Mouse (Mus musculus) heart, postnatal 0 days (tissue): ENCODE measurements around the gene Atg7. TPM values are rescaled to one million over a fixed set of nuclear protein-coding genes. Genes with fewer than 3 reads are reported as not detected.

Experiments used
- ATAC-seq: fragments of 200-750 bp; cut with Nextera tagmentation; 2 replicates; pipeline ENCODE4 v1.8.0; 2017; ENCODE audit warnings: low read depth, moderate number of reproducible peaks, moderate library complexity; ENCODE audit not compliant: insufficient read depth
- DNase-seq: peaks from one replicate; pipeline ENCODE4 v3.0.0-alpha.2; 2016; ENCODE audit warnings: low spot score
- H3K27ac ChIP-seq: fragments of 300-500 bp; sonication (generic); 2 replicates; pipeline ENCODE4 v1.5.1; 2014; ENCODE audit warnings: low read depth, mild to moderate bottlenecking
- H3K27me3 ChIP-seq: fragments of 300-500 bp; sonication (generic); 2 replicates; pipeline ENCODE4 v1.6.1; 2014; ENCODE audit warnings: low read length, mixed read lengths; ENCODE audit not compliant: control insufficient read depth, insufficient read depth
- H3K36me3 ChIP-seq: fragments of 300-500 bp; sonication (generic); replicated peaks from 2 replicates; pipeline ENCODE4 v1.6.1; 2014; ENCODE audit warnings: low read length, mixed read lengths; ENCODE audit not compliant: control insufficient read depth, insufficient read depth
- H3K4me1 ChIP-seq: fragments of 300-500 bp; sonication (generic); 2 replicates; pipeline ENCODE4 v1.6.1; 2014; ENCODE audit warnings: antibody characterized with exemption; ENCODE audit not compliant: control insufficient read depth, insufficient read depth
- H3K4me2 ChIP-seq: fragments of 300-500 bp; sonication (generic); 2 replicates; pipeline ENCODE4 v1.6.1; 2014; ENCODE audit warnings: low read depth, mild to moderate bottlenecking, low read length, moderate library complexity
- H3K4me3 ChIP-seq: fragments of 300-500 bp; sonication (generic); 2 replicates; pipeline ENCODE4 v1.5.1; 2014; ENCODE audit warnings: low read depth, low read length
- H3K9ac ChIP-seq: fragments of 300-500 bp; sonication (generic); replicated peaks from 2 replicates; pipeline ENCODE4 v1.6.1; 2014; ENCODE audit warnings: low read depth, low read length, mixed read lengths
- H3K9me3 ChIP-seq: fragments of 300-500 bp; sonication (generic); replicated peaks from 2 replicates; pipeline ENCODE4 v1.6.1; 2016; ENCODE audit warnings: low read length; ENCODE audit not compliant: control insufficient read depth
- CTCF ChIP-seq: IDR thresholded peaks from 2 replicates; pipeline ENCODE4 v1.5.1; 2016; ENCODE audit warnings: antibody characterized with exemption, control low read depth, low read depth
- EP300 ChIP-seq: IDR thresholded peaks from 2 replicates; pipeline ENCODE4 v1.6.1; 2016; ENCODE audit warnings: antibody characterized with exemption, low read depth
- WGBS: fragments of 180-500 bp; shearing (Covaris S2); extraction: QIAGEN DNeasy Blood & Tissue Kit; methylation state at CpG from one replicate; pipeline ENCODE4 v1.1.7; 2014; 5-methylcytosine and 5-hydroxymethylcytosine counted together
- polyA plus RNA-seq: library from polyadenylated mRNA; unstranded; fragments of >200 nt; fragmentation: Nextera tagmentation; extraction: Ambion mirVana; gene quantifications from 2 replicates; pipeline ENCODE4 v1.2.1, GENCODE M21; 2015
- total RNA-seq: library from RNA; depleted of rRNA; stranded (reverse); fragments of >200 nt; gene quantifications from 2 replicates; pipeline ENCODE4 v1.2.3, GENCODE M21; 2014; ENCODE audit warnings: low replicate concordance

Gene Atg7
- total and polyA plus RNA-seq, 2 experiments from 2014 or later = 13.8 to 14.8 TPM

DNA sequence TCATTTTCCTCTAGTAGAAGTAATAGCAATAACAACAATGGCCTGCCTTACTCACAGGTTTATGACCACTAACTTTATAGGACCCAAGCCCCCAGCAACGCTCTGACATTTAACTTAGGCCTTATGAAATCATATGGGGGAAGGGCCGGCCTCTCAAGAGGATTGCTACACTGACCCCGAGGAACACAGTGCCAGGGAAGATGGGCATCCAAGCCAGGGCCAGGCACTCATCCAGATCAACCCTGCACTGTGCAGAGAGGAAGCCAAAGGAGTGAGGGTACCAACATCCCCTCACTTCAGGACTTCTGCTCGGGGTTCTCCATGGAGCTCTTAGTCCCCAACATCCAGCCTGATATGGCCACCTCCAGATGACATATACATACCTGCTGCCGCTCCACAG is 220.6 kb downstream of the Atg7 start:
- Histone ChIP-seq H3K27ac (no peak overlapping the region), H3K4me2 (no peak overlapping the region), H3K36me3 (peaks cover 35% of the 10 kb centered on the region), H3K9me3 (no peaks in the 10 kb centered on the region), H3K9ac (no peak overlapping the region), H3K4me1 (peaks cover 38% of the 10 kb centered on the region), H3K27me3 (no peaks in the 10 kb centered on the region), H3K4me3 (no peak overlapping the region)
- ATAC-seq (no peak), DNase-seq (no peak)
- TF ChIP-seq CTCF = no peak
- no peak for TF ChIP-seq EP300
- 80% methylated on average over 5 of the region's 5 CpGs for whole genome bisulfite sequencing

DNA sequence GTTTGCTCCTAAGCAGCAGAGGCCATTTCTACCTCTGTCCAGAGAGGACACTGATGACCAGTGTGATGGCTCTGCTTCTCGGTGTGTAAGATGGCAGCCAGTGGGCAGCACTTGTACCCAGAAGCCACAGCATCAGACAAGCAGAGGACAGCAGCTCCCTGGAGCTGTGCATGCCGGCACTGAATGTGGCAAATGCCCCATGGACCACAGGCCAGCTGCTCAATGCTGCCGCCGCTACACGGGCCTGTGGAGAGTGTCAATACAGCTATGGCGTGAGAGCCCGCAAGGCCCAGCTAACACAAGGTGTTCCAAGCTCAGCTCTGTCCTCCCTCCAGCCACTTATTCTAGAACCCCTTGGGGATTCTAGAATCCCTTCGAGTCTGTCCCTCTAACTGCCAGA is 221.5 kb downstream of the Atg7 start:
- no peak for TF ChIP-seq CTCF
- TF ChIP-seq EP300 = no peak
- Histone ChIP-seq H3K9me3 (no peaks in the 10 kb centered on the region), H3K36me3 (peaks cover 29% of the 10 kb centered on the region), H3K4me1 (peaks cover 38% of the 10 kb centered on the region), H3K4me3 (no peak overlapping the region), H3K9ac (no peak overlapping the region), H3K27me3 (no peaks in the 10 kb centered on the region), H3K4me2 (no peak overlapping the region), H3K27ac (no peak overlapping the region)
- DNase-seq (no peak), ATAC-seq (no peak)
- 89% methylated on average over 8 of the region's 8 CpGs for WGBS

DNA sequence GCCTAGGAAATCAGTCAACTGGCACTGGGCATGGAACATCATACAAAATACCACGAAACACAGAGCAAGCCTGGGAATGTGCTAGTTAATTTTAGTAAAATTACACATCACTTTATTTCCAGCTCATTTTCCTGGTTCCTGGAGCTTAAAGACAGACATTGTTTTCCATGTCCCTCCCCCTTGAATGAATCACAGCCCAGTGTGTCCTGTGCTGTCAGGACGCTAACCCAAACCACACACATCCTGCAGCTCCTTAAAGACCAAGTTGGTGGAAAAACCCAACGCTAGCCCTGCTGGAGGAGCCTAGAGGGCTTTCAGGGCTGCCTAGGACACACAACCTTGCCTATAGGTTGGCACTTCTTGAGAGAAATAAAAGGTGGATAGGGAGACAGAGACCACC is 223.2 kb downstream of the Atg7 start:
- WGBS = 41% methylated on average over 3 of the region's 3 CpGs
- TF ChIP-seq EP300 (peak; percentile 19; the same call in 1 of the 2 replicates), CTCF (no peak)
- Histone ChIP-seq H3K4me2 (no peak overlapping the region), H3K4me1 (peaks cover 32% of the 10 kb centered on the region), H3K9me3 (no peaks in the 10 kb centered on the region), H3K27me3 (no peaks in the 10 kb centered on the region), H3K9ac (no peak overlapping the region), H3K36me3 (peaks cover 24% of the 10 kb centered on the region), H3K4me3 (no peak overlapping the region), H3K27ac (peak overlapping the region; percentile 73)
- peak; percentile 40 for DNase-seq
- ATAC-seq = 0 out of 2 replicates have a peak, but pooled peaks have one; percentile 21

DNA sequence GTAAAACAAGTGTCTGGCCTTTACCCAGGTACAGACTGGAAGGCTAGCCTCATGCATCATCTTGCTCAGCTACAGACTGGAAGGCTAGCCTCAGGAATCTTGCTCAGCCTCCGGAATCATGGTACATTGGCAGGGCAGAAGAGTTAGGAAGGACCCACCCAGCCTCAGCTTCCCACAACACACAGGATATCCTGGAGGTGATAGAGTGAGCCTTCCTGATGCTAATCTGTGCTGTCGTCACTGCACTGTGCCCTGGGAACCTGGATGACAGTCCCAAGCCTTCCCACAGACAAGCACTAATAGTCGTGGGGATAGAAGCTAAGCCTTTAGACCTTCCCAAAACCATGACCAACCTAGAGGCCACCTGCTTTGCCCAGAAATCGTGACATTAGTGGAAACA is 223.7 kb downstream of the Atg7 start:
- ATAC-seq (peak; percentile 37; the same call in 1 of the 2 replicates), DNase-seq (no peak)

DNA sequence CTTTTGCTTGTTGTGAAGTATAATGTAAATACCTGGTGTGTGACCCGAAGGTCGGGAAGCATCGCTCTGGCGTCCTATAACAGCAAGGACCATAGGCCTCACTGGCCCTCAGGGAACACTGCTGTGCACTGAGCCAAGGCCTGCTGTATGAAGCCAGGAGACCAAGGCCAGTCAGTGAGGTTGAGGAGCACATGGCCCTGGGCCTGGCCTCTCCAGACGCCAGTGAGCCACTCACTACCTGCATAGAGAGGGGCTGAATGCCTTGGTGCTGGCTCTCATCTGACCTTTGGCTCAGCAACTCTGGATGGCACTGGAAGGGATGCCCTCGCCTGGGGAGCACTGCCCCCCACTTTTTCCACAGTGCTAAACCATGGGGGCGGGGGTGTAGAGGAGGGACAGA is 225.8 kb downstream of the Atg7 start:
- H3K4me1 ChIP-seq = peaks cover 34% of the 10 kb centered on the region
- WGBS = 77% methylated on average over 7 of the region's 7 CpGs
- H3K36me3 ChIP-seq = peaks cover 8% of the 10 kb centered on the region; the same call in 1 of the 2 replicates
- no peaks in the 10 kb centered on the region for H3K27me3 ChIP-seq
- TF ChIP-seq EP300 = no peak
- TF ChIP-seq CTCF = no peak
- no peak overlapping the region for H3K27ac ChIP-seq
- no peak overlapping the region for H3K9ac ChIP-seq
- H3K4me3 ChIP-seq = no peak overlapping the region
- DNase-seq (no peak), ATAC-seq (no peak)
- H3K9me3 ChIP-seq = no peaks in the 10 kb centered on the region
- no peak overlapping the region for H3K4me2 ChIP-seq

More for the DNA sequence above, 223.7 kb downstream of the Atg7 start:
- TF ChIP-seq CTCF (no peak), EP300 (0 out of 2 replicates have a peak, but pooled peaks have one; percentile 11)
- Histone ChIP-seq H3K27ac (peak overlapping the region; percentile 73), H3K4me1 (peaks cover 28% of the 10 kb centered on the region), H3K36me3 (peaks cover 23% of the 10 kb centered on the region), H3K9me3 (no peaks in the 10 kb centered on the region), H3K27me3 (no peaks in the 10 kb centered on the region), H3K4me2 (no peak overlapping the region), H3K4me3 (no peak overlapping the region), H3K9ac (no peak overlapping the region)
- WGBS = 61% methylated on average over 4 of the region's 4 CpGs

DNA sequence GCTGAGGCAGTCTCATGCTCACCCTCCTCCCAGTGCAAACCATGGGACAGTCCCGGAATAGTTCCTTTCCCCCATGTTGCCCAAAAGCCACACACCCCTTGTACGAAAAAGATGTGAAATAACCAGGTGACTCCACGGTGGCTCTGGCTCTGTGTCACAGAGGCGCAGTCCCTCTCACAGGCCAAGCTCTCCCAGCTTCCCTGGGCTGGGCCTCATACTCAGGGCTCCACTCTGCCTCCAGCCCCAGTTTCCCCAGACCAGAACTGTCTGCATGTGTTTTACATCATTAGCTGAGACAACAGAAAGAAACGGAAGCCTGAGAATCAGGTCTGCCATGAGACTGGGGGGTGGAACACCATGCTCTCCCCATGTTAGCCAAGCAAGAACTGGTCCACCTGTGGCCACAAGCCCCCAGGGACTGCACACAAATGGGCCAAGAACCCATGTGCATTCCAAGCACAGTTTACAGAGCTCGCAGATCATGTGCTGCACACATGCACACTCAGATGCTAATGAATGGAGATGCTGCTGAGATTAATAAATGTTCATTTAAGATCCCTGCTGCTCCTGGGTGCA is 226.7 kb downstream of the Atg7 start:
- Histone ChIP-seq H3K4me3 (no peak overlapping the region), H3K36me3 (peaks cover 8% of the 10 kb centered on the region; the same call in 1 of the 2 replicates), H3K4me1 (peaks cover 44% of the 10 kb centered on the region), H3K27me3 (no peaks in the 10 kb centered on the region), H3K4me2 (no peak overlapping the region), H3K27ac (0 out of 2 replicates have a peak overlapping the region, but pooled peaks have one; percentile 8), H3K9me3 (no peaks in the 10 kb centered on the region), H3K9ac (no peak overlapping the region)
- no peak for DNase-seq
- 70% methylated on average over 6 of the region's 6 CpGs for WGBS
- no peak for ATAC-seq
- TF ChIP-seq EP300 (no peak), CTCF (no peak)
